Mouse (Mus musculus): ENCODE data around the gene Cbx5.
A peak's percentile ranks its signal among the peaks of the same experiment; 100 is the strongest.

DNA sequence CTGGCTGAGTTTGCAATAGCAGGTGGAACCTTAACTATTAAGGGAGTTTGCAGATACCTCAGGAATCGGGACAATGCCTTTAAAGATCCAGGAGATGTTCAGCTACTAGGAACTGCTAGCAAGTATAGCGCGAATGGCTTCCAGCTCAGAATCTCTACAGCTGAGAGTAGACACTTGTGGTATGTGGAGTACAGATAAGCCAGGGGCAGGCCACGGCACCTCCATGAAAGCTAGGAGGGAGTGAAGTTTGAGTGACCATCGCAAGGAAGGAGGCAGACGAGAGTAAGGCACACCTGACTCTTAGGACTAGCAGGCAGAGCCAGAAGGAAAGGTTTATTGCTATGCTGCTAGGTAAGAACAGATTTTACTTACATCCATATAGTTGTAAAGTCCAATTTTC is 6.0 kb upstream of the Cbx5 start:
- no peak for TF ChIP-seq USF1 (IDR thresholded peaks at IDR 0.05; ENCODE audit: low read depth)
- TF ChIP-seq E2F4 (IDR thresholded peaks at IDR 0.05; ENCODE audit: insufficient read depth), result no peak
- peak; percentile 83 for TF ChIP-seq POLR2AphosphoS2 (IDR thresholded peaks at IDR 0.05; ENCODE audit: insufficient read length, low read depth)
- TF ChIP-seq POLR2A (IDR thresholded peaks at IDR 0.05; ENCODE audit: insufficient read length, low read depth), result peak; percentile 41
- TF ChIP-seq CEBPB (IDR thresholded peaks at IDR 0.05; ENCODE audit: insufficient read depth, poor library complexity, severe bottlenecking), result no peak
- TF ChIP-seq REST (IDR thresholded peaks at IDR 0.05; ENCODE audit: insufficient read depth, insufficient read length), result no peak
- TF ChIP-seq TCF12 (IDR thresholded peaks at IDR 0.05; ENCODE audit: insufficient read depth, poor library complexity, severe bottlenecking), result no peak
- no peak for TF ChIP-seq SRF (IDR thresholded peaks at IDR 0.05; ENCODE audit: control insufficient read depth, insufficient read length, low read depth)
- TF ChIP-seq MAX (IDR thresholded peaks at IDR 0.05; ENCODE audit: low read depth), result no peak
- no peak for TF ChIP-seq MYOD1 (IDR thresholded peaks at IDR 0.05; ENCODE audit: control insufficient read depth in 1 of 3, insufficient read length in 2 of 3, low read depth in 2 of 3)
- TF ChIP-seq MYOG (IDR thresholded peaks at IDR 0.05; ENCODE audit: control insufficient read depth in 1 of 3, insufficient read depth in 1 of 3, insufficient read length in 2 of 3, low read depth in 2 of 3), result no peak
- no peak for TF ChIP-seq TCF3 (IDR thresholded peaks at IDR 0.05; ENCODE audit: insufficient read length, low read depth)

Data from myocyte (in vitro differentiated cells).